ENCODE assay signal across 16 mouse cellular contexts in genomic region chr2:29525273-29525805, GRCm38 (mm10).
DNase-seq lines count a peak whose midpoint lies in the region; ATAC-seq lines count a peak whose summit lies in the region.
"Had no signal": no experiment of that assay in that cellular context is flagged by ENCODE, and none has a peak within 500 bp of the region (broad histone marks: within the 10 kb centered on the region; RNA-seq: fewer than 3 reads in every experiment).

No protein-coding gene starts in this region.

- H3K4me2 ChIP-seq in heart, embryonic 12.5 days, result no peak overlapping the region
- H3K4me2 ChIP-seq in limb, embryonic 12.5 days, result no peak overlapping the region
- no peak overlapping the region for H3K4me2 ChIP-seq in embryonic facial prominence, embryonic 13.5 days
- H3K4me2 ChIP-seq: liver, embryonic 15.5 days; midbrain, embryonic 15.5 days had no signal

- H3K4me3 ChIP-seq in heart, embryonic 12.5 days, result no peak overlapping the region
- no peak overlapping the region for H3K4me3 ChIP-seq in limb, embryonic 12.5 days (replicated peaks)
- no peak overlapping the region for H3K4me3 ChIP-seq in limb, embryonic 10.5 days
- H3K4me3 ChIP-seq in embryonic facial prominence, embryonic 13.5 days, result no peak overlapping the region
- H3K4me3 ChIP-seq: liver, embryonic 15.5 days; midbrain, embryonic 15.5 days had no signal

- no peak overlapping the region for H3K9ac ChIP-seq in heart, embryonic 12.5 days
- H3K9ac ChIP-seq in limb, embryonic 12.5 days (replicated peaks), result no peak overlapping the region
- 0 out of 2 replicates have a peak overlapping the region, but pooled peaks have one; percentile 36 for H3K9ac ChIP-seq in embryonic facial prominence, embryonic 13.5 days
- H3K9ac ChIP-seq: liver, embryonic 15.5 days; midbrain, embryonic 15.5 days had no signal

- no peak for ATAC-seq in heart, embryonic 12.5 days (ENCODE audit: insufficient number of reproducible peaks, low FRiP score)
- ATAC-seq in limb, embryonic 12.5 days (ENCODE audit: insufficient number of reproducible peaks, insufficient read depth, low FRiP score, low TSS enrichment, low read depth), result no peak
- ATAC-seq in embryonic facial prominence, embryonic 13.5 days (ENCODE audit: insufficient number of reproducible peaks, insufficient read depth, low FRiP score, low TSS enrichment, low read depth), result no peak
- ATAC-seq: activated CD4-positive, CD25-positive, alpha-beta regulatory T cell, adult 4 months; inflammation-experienced regulatory T-cells, adult 6 months; midbrain, embryonic 15.5 days had no signal

- H3K36me3 ChIP-seq in heart, embryonic 12.5 days, result no peaks in the 10 kb centered on the region
- no peaks in the 10 kb centered on the region for H3K36me3 ChIP-seq in limb, embryonic 12.5 days
- no peaks in the 10 kb centered on the region for H3K36me3 ChIP-seq in limb, embryonic 10.5 days
- H3K36me3 ChIP-seq in embryonic facial prominence, embryonic 13.5 days, result peaks cover 8% of the 10 kb centered on the region; the same call in 1 of the 2 replicates
- H3K36me3 ChIP-seq: liver, embryonic 15.5 days; midbrain, embryonic 15.5 days had no signal

- peaks cover 53% of the 10 kb centered on the region for H3K4me1 ChIP-seq in heart, embryonic 12.5 days (replicated peaks)
- peaks cover 23% of the 10 kb centered on the region for H3K4me1 ChIP-seq in limb, embryonic 12.5 days (replicated peaks)
- peaks cover 35% of the 10 kb centered on the region for H3K4me1 ChIP-seq in limb, embryonic 10.5 days
- H3K4me1 ChIP-seq in embryonic facial prominence, embryonic 13.5 days, result peaks cover 32% of the 10 kb centered on the region
- H3K4me1 ChIP-seq: liver, embryonic 15.5 days had no signal

- 44% methylated on average over 4 of the region's 4 CpGs for WGBS in heart, embryonic 12.5 days
- WGBS in limb, embryonic 12.5 days, result 47% methylated on average over 4 of the region's 4 CpGs
- WGBS in limb, embryonic 10.5 days, result 56% methylated on average over 4 of the region's 4 CpGs
- 44% methylated on average over 4 of the region's 4 CpGs for WGBS in embryonic facial prominence, embryonic 13.5 days

- H3K27me3 ChIP-seq in heart, embryonic 12.5 days (replicated peaks), result no peaks in the 10 kb centered on the region
- H3K27me3 ChIP-seq in limb, embryonic 12.5 days, result no peaks in the 10 kb centered on the region
- H3K27me3 ChIP-seq in limb, embryonic 10.5 days (ENCODE audit: low read depth, poor library complexity, severe bottlenecking), result no peaks in the 10 kb centered on the region
- no peaks in the 10 kb centered on the region for H3K27me3 ChIP-seq in embryonic facial prominence, embryonic 13.5 days
- H3K27me3 ChIP-seq: liver, embryonic 15.5 days; midbrain, embryonic 15.5 days had no signal

- H3K9me3 ChIP-seq in heart, embryonic 12.5 days (replicated peaks), result no peaks in the 10 kb centered on the region
- no peaks in the 10 kb centered on the region for H3K9me3 ChIP-seq in limb, embryonic 12.5 days
- no peaks in the 10 kb centered on the region for H3K9me3 ChIP-seq in limb, embryonic 10.5 days (replicated peaks)
- H3K9me3 ChIP-seq in embryonic facial prominence, embryonic 13.5 days, result no peaks in the 10 kb centered on the region
- H3K9me3 ChIP-seq: liver, embryonic 15.5 days; midbrain, embryonic 15.5 days had no signal

- no peak for DNase-seq in heart, adult 11 months
- no peak for DNase-seq in limb, embryonic 10.5 days (ENCODE audit: low spot score)
- peak; percentile 27 for DNase-seq in kidney, postnatal 14 days
- DNase-seq in layer of hippocampus, postnatal 10 days (ENCODE audit: low spot score in 2 of 2), result no peak
- DNase-seq in ovary, postnatal 14 days (ENCODE audit: low spot score), result no peak
- DNase-seq: cerebellum, adult 11 months; lung, postnatal 14 days; right cerebral cortex, postnatal 4 days; thymus, adult 2 months had no signal

- H3K27ac ChIP-seq in heart, embryonic 12.5 days (ENCODE audit: poor library complexity, severe bottlenecking), result 0 out of 2 replicates have a peak overlapping the region, but pooled peaks have one; percentile 13
- H3K27ac ChIP-seq in limb, embryonic 12.5 days, result 0 out of 2 replicates have a peak overlapping the region, but pooled peaks have one; percentile 45
- H3K27ac ChIP-seq in limb, embryonic 10.5 days, result no peak overlapping the region
- H3K27ac ChIP-seq in embryonic facial prominence, embryonic 13.5 days, result peak overlapping the region; percentile 68; the same call in 1 of the 2 replicates
- H3K27ac ChIP-seq: liver, embryonic 15.5 days; midbrain, embryonic 15.5 days had no signal
